Mouse (Mus musculus) adipocyte (in vitro differentiated cells): Measurements from ENCODE around the gene Ankrd54.
"Not testable (repeated sequence)": the region's sequence is repeated elsewhere in the genome, so short reads cannot be mapped to it uniquely, and the experiment has no call there.

ENCODE experiments used
- DNase-seq: peaks from one replicate; pipeline ENCODE4 v3.0.0-alpha.2; 2016; ENCODE audit warnings: low spot score

The Ankrd54 gene

GRCm38 (mm10) chr15:79013382-79013781 lies 49.3 kb downstream of the Ankrd54 start:
- DNase-seq, result no peak

DNA sequence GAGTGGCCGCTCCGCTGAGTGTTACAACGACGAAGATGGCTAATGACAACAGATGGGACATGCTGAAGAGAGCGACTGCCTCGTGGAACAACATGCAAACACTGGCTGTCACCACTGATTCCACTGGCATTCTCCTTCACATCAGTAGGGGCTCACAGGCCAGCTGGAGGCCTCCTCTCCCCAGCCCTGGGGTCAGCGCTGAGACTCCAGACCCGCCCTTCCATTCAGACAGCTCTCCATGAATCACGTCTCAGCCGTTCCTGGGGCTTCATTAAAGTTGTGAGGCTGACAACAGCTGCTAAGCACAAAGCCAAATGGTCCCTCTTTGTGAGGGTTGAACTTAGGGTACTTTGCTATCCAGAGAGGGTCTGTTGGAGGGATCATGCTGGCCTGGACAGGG lies 51.1 kb downstream of the Ankrd54 start:
- DNase-seq, result no peak

DNA sequence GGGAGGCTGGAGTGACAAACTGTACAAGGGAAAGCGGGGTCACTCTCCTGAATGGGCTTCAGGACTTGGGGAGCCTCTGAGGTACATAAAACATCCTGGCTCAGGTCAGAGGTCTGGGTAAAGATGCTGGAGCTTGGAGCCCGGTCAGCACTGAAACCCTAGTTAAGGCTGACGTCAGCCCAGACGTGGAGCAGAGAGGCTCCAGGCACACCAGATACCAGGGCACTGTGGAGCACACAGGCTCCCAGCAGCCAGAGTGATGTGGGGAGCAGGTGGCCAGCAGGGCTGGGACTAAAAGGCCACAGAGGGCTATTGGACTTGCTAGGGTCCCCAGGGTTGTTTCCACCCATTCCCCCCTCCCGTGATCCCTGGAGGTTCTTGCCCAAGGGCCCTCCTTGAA lies 53.0 kb downstream of the Ankrd54 start:
- no peak for DNase-seq

- not testable (repeated sequence) for DNase-seq
Observed at GRCm38 (mm10) chr15:79007836-79008235, 54.9 kb downstream of the Ankrd54 start.

- DNase-seq, result no peak
Observed at GRCm38 (mm10) chr15:79007059-79007458, 55.6 kb downstream of the Ankrd54 start.

DNA sequence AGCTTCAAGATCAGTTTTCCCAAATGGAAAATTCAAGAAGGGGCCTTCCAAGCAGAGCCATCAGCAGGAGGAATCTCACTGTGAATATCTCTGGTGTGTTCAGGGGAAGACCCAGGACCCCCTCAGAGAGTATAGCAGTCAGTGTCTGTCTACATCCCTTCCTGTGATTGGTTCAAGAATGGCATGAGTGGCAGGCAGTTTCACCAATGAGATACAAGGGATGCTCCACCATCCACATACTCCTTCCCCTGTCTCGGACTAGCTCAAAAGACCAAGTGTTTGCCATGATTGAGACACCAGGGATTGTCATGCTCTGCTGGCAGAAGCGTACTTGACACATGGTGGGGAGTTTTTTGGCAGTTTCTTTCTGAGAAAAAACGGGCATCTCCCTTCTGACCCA lies 56.1 kb downstream of the Ankrd54 start:
- DNase-seq, result no peak

- no peak for DNase-seq
Observed at GRCm38 (mm10) chr15:79005581-79005980, 57.1 kb downstream of the Ankrd54 start.
